Mouse (Mus musculus) limb, embryonic 14.5 days (tissue): ENCODE results near the gene Mogs. TPM values are rescaled to one million over a fixed set of nuclear protein-coding genes. Genes with fewer than 3 reads are reported as not detected.
A peak's percentile ranks its signal among the peaks of the same experiment; 100 is the strongest.
"Not testable (repeated sequence)": the region's sequence is repeated elsewhere in the genome, so short reads cannot be mapped to it uniquely, and the experiment has no call there.

Source experiments
- ATAC-seq: fragments of 200-750 bp; cut with Nextera tagmentation; 2 replicates; pipeline ENCODE4 v1.8.0; 2017; ENCODE audit warnings: low read depth, moderate number of reproducible peaks, moderate TSS enrichment; ENCODE audit not compliant: low FRiP score
- DNase-seq: peaks from one replicate; pipeline ENCODE4 v3.0.0-alpha.2; 2015; ENCODE audit warnings: low spot score
- H3K27ac ChIP-seq: fragments of 300-500 bp; sonication (generic); replicated peaks from 2 replicates; pipeline ENCODE4 v1.5.1; 2014; ENCODE audit warnings: low read depth, mild to moderate bottlenecking, low read length, moderate library complexity, mixed read lengths
- H3K27me3 ChIP-seq: fragments of 300-500 bp; sonication (generic); 2 replicates; pipeline ENCODE4 v1.6.1; 2014; ENCODE audit warnings: low read length, mixed read lengths; ENCODE audit not compliant: control insufficient read depth, insufficient read depth
- H3K36me3 ChIP-seq: fragments of 300-500 bp; sonication (generic); 2 replicates; pipeline ENCODE4 v1.6.1; 2014; ENCODE audit warnings: mild to moderate bottlenecking, low read length, moderate library complexity, mixed read lengths; ENCODE audit not compliant: control insufficient read depth, insufficient read depth
- H3K4me1 ChIP-seq: fragments of 300-500 bp; sonication (generic); 2 replicates; pipeline ENCODE4 v1.6.1; 2014; ENCODE audit warnings: antibody characterized with exemption, low read length, mixed read lengths; ENCODE audit not compliant: control insufficient read depth, insufficient read depth
- H3K4me2 ChIP-seq: fragments of 300-500 bp; sonication (generic); replicated peaks from 2 replicates; pipeline ENCODE4 v1.6.1; 2014; ENCODE audit warnings: low read depth, mild to moderate bottlenecking, low read length, moderate library complexity; ENCODE audit not compliant: severe bottlenecking
- H3K4me3 ChIP-seq: fragments of 300-500 bp; sonication (generic); replicated peaks from 2 replicates; pipeline ENCODE4 v1.5.1; 2014; ENCODE audit warnings: low read length
- H3K9ac ChIP-seq: fragments of 300-500 bp; sonication (generic); 2 replicates; pipeline ENCODE4 v1.6.1; 2014; ENCODE audit warnings: mild to moderate bottlenecking, low read depth, low read length, moderate library complexity; ENCODE audit not compliant: severe bottlenecking
- H3K9me3 ChIP-seq: fragments of 300-500 bp; sonication (generic); 2 replicates; pipeline ENCODE4 v1.6.1; 2016; ENCODE audit warnings: low read length; ENCODE audit not compliant: control insufficient read depth
- POLR2A ChIP-seq: fragments of 200-500 bp; IDR thresholded peaks from 2 replicates; pipeline ENCODE4 v1.8.0; 2012; ENCODE audit warnings: inconsistent platforms, mild to moderate bottlenecking, moderate library complexity, borderline replicate concordance; ENCODE audit not compliant: insufficient read depth, insufficient read length; ENCODE audit errors: extremely low read depth
- WGBS: fragments of 180-500 bp; shearing (Covaris S2); extraction: QIAGEN DNeasy Blood & Tissue Kit; methylation state at CpG from one replicate; pipeline ENCODE4 v1.1.7; 2014; 5-methylcytosine and 5-hydroxymethylcytosine counted together
- polyA plus RNA-seq, 2 experiments: library from polyadenylated mRNA; depleted of rRNA in 1 of 2; stranded (reverse) in 1 of 2; unstranded in 1 of 2; fragments of >200 nt; fragmentation: Nextera tagmentation in 1 of 2; extraction: Ambion mirVana in 1 of 2; gene quantifications; 2 replicates each; pipeline versions ENCODE4 v1.2.1 to v1.2.3; 2012 to 2014

Mogs gene
- polyA plus RNA-seq, 2 experiments, result 50.9 to 95.2 TPM

- no peaks in the 10 kb centered on the region for H3K27me3 ChIP-seq
- H3K4me2 ChIP-seq, result no peak overlapping the region
- no peak for DNase-seq
- H3K4me1 ChIP-seq, result 0 out of 2 replicates have a peak, but pooled peaks cover 3% of the 10 kb centered on the region
- no peak for ATAC-seq
- 52% methylated on average over 7 of the region's 8 CpGs for WGBS
- no peak overlapping the region for H3K9ac ChIP-seq
- peaks cover 66% of the 10 kb centered on the region for H3K36me3 ChIP-seq
- no peaks in the 10 kb centered on the region for H3K9me3 ChIP-seq
- TF ChIP-seq POLR2A, result no peak
- H3K27ac ChIP-seq, result no peak overlapping the region
- H3K4me3 ChIP-seq, result no peak overlapping the region
These were observed 36.4 kb downstream of the Mogs start for GRCm38 (mm10) chr6:83151721-83152120.

DNA sequence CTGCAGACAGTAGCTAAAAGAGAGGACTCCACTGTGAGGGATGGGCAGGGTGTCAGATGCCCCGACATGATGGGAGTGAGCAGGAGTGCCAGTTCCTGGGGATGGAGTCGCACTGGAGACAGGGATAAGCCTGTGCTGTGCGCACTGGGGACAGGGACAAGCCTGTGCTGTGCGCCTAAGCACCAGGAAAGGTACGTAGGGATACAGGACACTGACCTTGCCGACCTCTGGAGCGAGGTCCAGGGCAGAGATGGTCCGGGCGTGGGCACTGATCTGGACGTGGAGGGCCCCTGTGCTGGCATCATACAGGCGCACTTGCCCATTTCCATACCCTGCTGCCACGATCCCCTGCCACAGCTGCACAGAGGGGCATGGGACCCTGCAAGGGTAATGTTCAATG is 37.7 kb downstream of the Mogs start:
- DNase-seq, result no peak

DNA sequence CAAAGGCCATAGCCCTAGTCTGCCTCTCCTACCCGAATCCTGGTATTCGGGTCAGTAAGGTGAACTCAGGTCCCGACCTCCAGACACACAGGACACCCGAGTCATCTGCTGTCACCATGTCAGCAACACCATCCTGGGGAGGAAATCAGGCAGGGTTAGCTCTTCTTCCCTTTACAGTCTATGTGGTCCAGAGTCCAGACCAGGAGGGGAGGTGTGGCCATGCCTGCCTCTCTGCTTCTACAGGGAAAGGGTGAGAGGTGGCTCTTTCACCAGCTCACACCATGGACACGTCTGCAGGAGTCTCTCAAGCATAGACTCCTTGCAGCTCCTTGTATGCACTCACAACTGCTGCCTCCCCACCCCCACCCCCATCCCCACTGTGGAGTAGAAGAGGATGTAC is 38.2 kb downstream of the Mogs start:
- WGBS, result 72% methylated on average over 5 of the region's 5 CpGs
- Histone ChIP-seq H3K4me2 (no peak overlapping the region), H3K9ac (no peak overlapping the region), H3K4me3 (no peak overlapping the region), H3K27ac (no peak overlapping the region), H3K9me3 (no peaks in the 10 kb centered on the region), H3K27me3 (no peaks in the 10 kb centered on the region), H3K4me1 (0 out of 2 replicates have a peak, but pooled peaks cover 3% of the 10 kb centered on the region), H3K36me3 (peaks cover 48% of the 10 kb centered on the region)
- ATAC-seq, result no peak
- TF ChIP-seq POLR2A, result no peak
- DNase-seq, result no peak

More for the DNA sequence above, 37.7 kb downstream of the Mogs start:
- 86% methylated on average over 12 of the region's 12 CpGs for WGBS
- Histone ChIP-seq H3K27ac (no peak overlapping the region), H3K36me3 (peaks cover 52% of the 10 kb centered on the region), H3K9me3 (no peaks in the 10 kb centered on the region), H3K27me3 (no peaks in the 10 kb centered on the region), H3K9ac (no peak overlapping the region), H3K4me2 (no peak overlapping the region), H3K4me3 (no peak overlapping the region), H3K4me1 (0 out of 2 replicates have a peak, but pooled peaks cover 3% of the 10 kb centered on the region)
- TF ChIP-seq POLR2A, result no peak
- no peak for ATAC-seq

DNA sequence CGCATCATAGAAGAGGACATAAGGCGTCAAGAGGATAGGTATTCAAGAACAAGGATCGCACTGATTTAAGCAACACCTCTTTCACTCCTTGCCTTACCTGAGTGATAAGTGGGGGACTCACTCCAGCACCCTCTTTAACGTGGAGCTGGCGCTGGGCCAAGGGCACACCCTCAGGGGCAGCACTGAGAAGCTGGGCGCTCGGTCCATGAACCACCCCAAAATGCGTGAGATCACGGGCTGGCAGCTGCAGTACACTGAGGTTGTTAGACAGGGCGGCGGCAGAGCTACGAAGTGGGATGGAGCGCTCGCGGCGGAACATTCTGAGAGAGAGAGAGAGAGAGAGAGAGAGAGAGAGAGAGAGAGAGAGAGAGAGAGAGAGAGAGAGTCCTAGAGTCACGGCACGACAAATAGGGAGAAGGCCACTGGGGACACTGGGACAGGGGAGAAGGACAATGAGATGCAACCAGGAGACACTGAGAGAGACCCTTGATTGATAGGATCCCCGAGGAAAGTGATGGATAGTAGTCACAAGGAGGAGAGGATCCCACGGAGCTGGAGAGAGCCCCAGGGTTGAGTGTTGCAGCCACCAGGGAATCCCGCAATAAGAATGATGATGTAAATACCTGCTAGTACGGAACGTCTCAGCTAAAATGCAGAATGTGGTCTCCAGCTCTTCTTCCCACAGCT is 40.4 kb downstream of the Mogs start:
- WGBS, result 6% methylated on average over 23 of the region's 23 CpGs
- Histone ChIP-seq H3K9ac (peak overlapping the region; percentile 54), H3K9me3 (no peaks in the 10 kb centered on the region), H3K4me2 (peak overlapping the region; percentile 87), H3K4me1 (0 out of 2 replicates have a peak, but pooled peaks cover 3% of the 10 kb centered on the region), H3K27me3 (peaks cover 8% of the 10 kb centered on the region), H3K27ac (no peak overlapping the region), H3K4me3 (peak overlapping the region; percentile 54), H3K36me3 (peaks cover 26% of the 10 kb centered on the region)
- DNase-seq, result no peak
- peak; percentile 4; the same call in 1 of the 2 replicates for ATAC-seq
- 0 out of 2 replicates have a peak, but pooled peaks have one; percentile 10 for TF ChIP-seq POLR2A

DNA sequence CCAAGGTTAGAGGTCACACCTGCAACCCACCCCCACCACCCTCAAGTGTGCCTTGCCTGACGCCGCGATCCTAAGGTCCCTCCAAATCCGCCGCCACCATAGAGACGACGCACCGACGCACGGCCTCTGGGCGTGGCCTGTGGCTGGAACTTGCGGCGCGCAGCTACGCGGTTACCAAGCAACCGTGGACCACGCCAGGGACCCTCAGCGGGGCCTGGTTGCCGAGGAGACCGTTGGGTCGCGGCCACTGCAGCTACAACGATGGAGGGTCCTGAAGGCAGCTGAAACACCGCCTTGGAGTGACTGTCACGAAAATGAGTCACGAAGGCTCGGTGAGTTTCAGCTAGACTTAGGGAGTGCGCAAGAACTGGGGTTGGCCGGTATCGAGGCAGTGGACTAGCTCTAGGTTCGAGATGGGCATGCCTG is 41.0 kb downstream of the Mogs start, which contains the start of the genes Wdr54 and 1700003E16Rik:
Wdr54 (minus strand) TSS at position 139 of the 426 bp plus-strand sequence.
1700003E16Rik (plus strand) TSS at position 146 of the 426 bp plus-strand sequence.
- DNase-seq, result peak; percentile 68
- TF ChIP-seq POLR2A, result no peak
- WGBS, result 3% methylated on average over 32 of the region's 32 CpGs

GRCm38 (mm10) chr6:83159456-83159855 is 44.2 kb downstream of the Mogs start:
- not testable (repeated sequence) for H3K36me3 ChIP-seq, H3K4me2 ChIP-seq, H3K9me3 ChIP-seq, H3K27ac ChIP-seq, H3K9ac ChIP-seq, ATAC-seq, H3K4me3 ChIP-seq
- WGBS, result 18% methylated on average over 3 of the region's 3 CpGs
- peaks cover 28% of the 10 kb centered on the region for H3K27me3 ChIP-seq
- H3K4me1 ChIP-seq, result peaks cover 12% of the 10 kb centered on the region
- peak; percentile 68 for DNase-seq

More for the DNA sequence above, 41.0 kb downstream of the Mogs start, which contains the start of the genes Wdr54 and 1700003E16Rik:
- peak within 1 kb of the TSS; percentile 54 for H3K4me3 ChIP-seq
- 0 out of 2 replicates have a peak, but pooled peaks cover 3% of the 10 kb centered on the region for H3K4me1 ChIP-seq
- peak within 1 kb of the TSS; percentile 54 for H3K9ac ChIP-seq
- H3K4me2 ChIP-seq, result peak within 1 kb of the TSS; percentile 87
- peaks cover 20% of the 10 kb centered on the region for H3K36me3 ChIP-seq
- H3K27ac ChIP-seq, result no peak within 1 kb of the TSS
- no peaks in the 10 kb centered on the region for H3K9me3 ChIP-seq
- peak; percentile 91 for ATAC-seq
- H3K27me3 ChIP-seq, result peaks cover 14% of the 10 kb centered on the region
